Mouse (Mus musculus) lung, postnatal 0 days (tissue): ENCODE measurements around the gene Vmn1r54.

ENCODE experiments used
- CTCF ChIP-seq: IDR thresholded peaks from 2 replicates; pipeline ENCODE4 v1.5.1; 2016; ENCODE audit warnings: antibody characterized with exemption, mild to moderate bottlenecking
- EP300 ChIP-seq: IDR thresholded peaks from 2 replicates; pipeline ENCODE4 v1.6.1; 2016; ENCODE audit warnings: antibody characterized with exemption, mild to moderate bottlenecking, control low read depth

DNA sequence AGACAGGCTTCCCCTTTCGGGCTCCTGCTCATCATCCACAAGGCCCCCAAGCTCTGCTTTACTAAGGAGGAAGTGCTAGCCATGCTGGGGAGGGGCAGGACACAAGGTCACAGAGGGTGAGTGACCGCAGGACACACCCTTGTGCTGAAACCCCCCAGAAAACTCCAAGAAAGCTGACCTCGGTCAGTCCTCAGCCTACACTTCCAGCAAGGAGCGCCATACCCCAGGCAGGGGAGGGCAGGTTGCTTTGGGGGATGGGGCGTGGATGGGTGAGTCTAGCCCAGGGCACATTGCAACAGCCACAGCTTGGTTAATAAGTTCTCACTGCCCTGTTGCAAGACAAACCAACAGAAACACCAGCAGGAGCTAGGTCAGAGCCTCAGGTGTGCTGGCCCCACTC, 74.3 kb downstream of the Vmn1r54 start:
- TF ChIP-seq EP300 (no peak), CTCF (no peak)
